Comparison of ENCODE assay signal across 20 mouse cellular contexts in genomic region chr2:115888336-115889077, GRCm38 (mm10).
DNase-seq lines count a peak whose midpoint lies in the region; ATAC-seq and TF ChIP-seq lines count a peak whose summit lies in the region.
"Had no signal": no experiment of that assay in that cellular context is flagged by ENCODE, and none has a peak within 500 bp of the region (broad histone marks: within the 10 kb centered on the region; RNA-seq: fewer than 3 reads in every experiment).

No protein-coding gene starts in this region.

- no peaks in the 10 kb centered on the region for H3K27me3 ChIP-seq in kidney, postnatal 0 days (ENCODE audit: insufficient read depth, low read length)
- H3K27me3 ChIP-seq in liver, postnatal 0 days (ENCODE audit: insufficient read depth, low read length), result no peaks in the 10 kb centered on the region
- no peaks in the 10 kb centered on the region for H3K27me3 ChIP-seq in liver, embryonic 11.5 days (replicated peaks; ENCODE audit: control insufficient read depth, insufficient read depth, low read length)
- H3K27me3 ChIP-seq in MEL (ENCODE audit: control insufficient read depth in 1 of 2, insufficient read depth in 2 of 2, low read length in 2 of 2), result no peaks in the 10 kb centered on the region
- H3K27me3 ChIP-seq in hindbrain, embryonic 14.5 days (ENCODE audit: control insufficient read depth, insufficient read depth, low read length), result no peaks in the 10 kb centered on the region
- H3K27me3 ChIP-seq: embryonic facial prominence, embryonic 12.5 days; forebrain, embryonic 15.5 days; heart, embryonic 12.5 days had no signal

- H3K27ac ChIP-seq in kidney, postnatal 0 days, result no peak overlapping the region
- H3K27ac ChIP-seq in liver, postnatal 0 days (ENCODE audit: low read depth), result peak overlapping the region; percentile 50
- no peak overlapping the region for H3K27ac ChIP-seq in liver, embryonic 11.5 days (ENCODE audit: low read depth, low read length)
- H3K27ac ChIP-seq in MEL (ENCODE audit: control insufficient read depth, low read depth, low read length), result no peak overlapping the region
- H3K27ac ChIP-seq in hindbrain, embryonic 14.5 days, result no peak overlapping the region; the same call in 1 of the 2 replicates
- H3K27ac ChIP-seq: embryonic facial prominence, embryonic 12.5 days had no signal

- no peak overlapping the region for H3K9ac ChIP-seq in kidney, postnatal 0 days (ENCODE audit: low read depth, low read length)
- H3K9ac ChIP-seq in liver, postnatal 0 days (replicated peaks), result no peak overlapping the region
- H3K9ac ChIP-seq in liver, embryonic 11.5 days (ENCODE audit: low read depth, low read length), result no peak overlapping the region
- H3K9ac ChIP-seq in MEL (ENCODE audit: control insufficient read depth, low read depth, low read length, poor library complexity, severe bottlenecking), result no peak overlapping the region
- no peak overlapping the region for H3K9ac ChIP-seq in hindbrain, embryonic 14.5 days
- H3K9ac ChIP-seq: embryonic facial prominence, embryonic 12.5 days; forebrain, embryonic 15.5 days; heart, embryonic 12.5 days had no signal

- H3K4me1 ChIP-seq in kidney, postnatal 0 days (replicated peaks; ENCODE audit: insufficient read depth, low read length), result peaks cover 2% of the 10 kb centered on the region; the same call in 1 of the 2 replicates
- H3K4me1 ChIP-seq in liver, postnatal 0 days (ENCODE audit: insufficient read depth), result peaks cover 19% of the 10 kb centered on the region; the same call in 1 of the 2 replicates
- H3K4me1 ChIP-seq in liver, embryonic 11.5 days (replicated peaks; ENCODE audit: control insufficient read depth, insufficient read depth, low read length), result peaks cover 3% of the 10 kb centered on the region; the same call in 1 of the 2 replicates
- no peaks in the 10 kb centered on the region; a peak in 1 of 4 replicates for H3K4me1 ChIP-seq in MEL (ENCODE audit: control insufficient read depth in 1 of 2, insufficient read depth in 2 of 2, low read length in 2 of 2)
- peaks cover 19% of the 10 kb centered on the region; the same call in 1 of the 2 replicates for H3K4me1 ChIP-seq in hindbrain, embryonic 14.5 days (replicated peaks; ENCODE audit: control insufficient read depth, insufficient read depth, low read length)

- no peak for TF ChIP-seq RAD21 in MEL (IDR thresholded peaks at IDR 0.05; ENCODE audit: low read depth, low read length)

- no peak for TF ChIP-seq CTCF in kidney, postnatal 0 days (IDR thresholded peaks at IDR 0.05; ENCODE audit: low read depth)
- TF ChIP-seq CTCF in liver, postnatal 0 days (IDR thresholded peaks at IDR 0.05; ENCODE audit: low read depth), result no peak
- TF ChIP-seq CTCF in MEL (IDR thresholded peaks at IDR 0.05 in 2 of 3, conservative IDR thresholded peaks at IDR 0.05 in 1 of 3; ENCODE audit: control insufficient read depth in 1 of 3, insufficient read depth in 1 of 3, low read depth in 2 of 3, low read length in 3 of 3, poor library complexity in 1 of 3, severe bottlenecking in 1 of 3), result no peak

- no peaks in the 10 kb centered on the region for H3K79me2 ChIP-seq in MEL (ENCODE audit: control insufficient read depth, insufficient read depth, low read length, poor library complexity)

- H3K9me3 ChIP-seq in kidney, postnatal 0 days (replicated peaks; ENCODE audit: low read length), result no peaks in the 10 kb centered on the region
- no peaks in the 10 kb centered on the region for H3K9me3 ChIP-seq in liver, postnatal 0 days (ENCODE audit: low read length)
- no peaks in the 10 kb centered on the region for H3K9me3 ChIP-seq in liver, embryonic 11.5 days (ENCODE audit: control insufficient read depth, low read length)
- no peaks in the 10 kb centered on the region for H3K9me3 ChIP-seq in MEL (replicated peaks; ENCODE audit: insufficient read depth, low read length)
- H3K9me3 ChIP-seq in hindbrain, embryonic 14.5 days (ENCODE audit: control insufficient read depth, low read length), result no peaks in the 10 kb centered on the region
- H3K9me3 ChIP-seq: embryonic facial prominence, embryonic 12.5 days; forebrain, embryonic 15.5 days; heart, embryonic 12.5 days had no signal

- H3K4me2 ChIP-seq in kidney, postnatal 0 days (ENCODE audit: low read length), result no peak overlapping the region
- H3K4me2 ChIP-seq in liver, postnatal 0 days (ENCODE audit: low read depth, low read length), result no peak overlapping the region
- no peak overlapping the region for H3K4me2 ChIP-seq in liver, embryonic 11.5 days
- no peak overlapping the region for H3K4me2 ChIP-seq in hindbrain, embryonic 14.5 days (replicated peaks)
- H3K4me2 ChIP-seq: embryonic facial prominence, embryonic 12.5 days; forebrain, embryonic 15.5 days; heart, embryonic 12.5 days had no signal

- no peaks in the 10 kb centered on the region for H3K36me3 ChIP-seq in kidney, postnatal 0 days (ENCODE audit: insufficient read depth, low read length)
- no peaks in the 10 kb centered on the region for H3K36me3 ChIP-seq in liver, postnatal 0 days (replicated peaks; ENCODE audit: insufficient read depth, low read length)
- no peaks in the 10 kb centered on the region for H3K36me3 ChIP-seq in liver, embryonic 11.5 days (ENCODE audit: control insufficient read depth, insufficient read depth, low read length)
- H3K36me3 ChIP-seq in MEL (ENCODE audit: control insufficient read depth in 1 of 2, insufficient read depth in 2 of 2, low read length in 2 of 2), result no peaks in the 10 kb centered on the region
- no peaks in the 10 kb centered on the region for H3K36me3 ChIP-seq in hindbrain, embryonic 14.5 days (replicated peaks; ENCODE audit: control insufficient read depth, insufficient read depth)
- H3K36me3 ChIP-seq: embryonic facial prominence, embryonic 12.5 days; forebrain, embryonic 15.5 days; G1E had no signal

- no peak for TF ChIP-seq POLR2A in MEL (IDR thresholded peaks at IDR 0.05; ENCODE audit: control insufficient read depth in 1 of 2, insufficient read depth in 1 of 2, low read depth in 1 of 2, low read length in 2 of 2, poor library complexity in 1 of 2)

- WGBS in kidney, postnatal 0 days, result 45% methylated on average over 5 of the region's 5 CpGs
- 50% methylated on average over 5 of the region's 5 CpGs for WGBS in liver, postnatal 0 days (ENCODE audit: insufficient replicate concordance)
- 59% methylated on average over 5 of the region's 5 CpGs for WGBS in liver, embryonic 11.5 days
- 75% methylated on average over 5 of the region's 5 CpGs for WGBS in hindbrain, embryonic 14.5 days

- ATAC-seq in kidney, postnatal 0 days (replicated peaks; ENCODE audit: low FRiP score, low read depth), result no peak
- peak; percentile 56 for ATAC-seq in liver, postnatal 0 days
- no peak for ATAC-seq in liver, embryonic 11.5 days (replicated peaks; ENCODE audit: low FRiP score)
- ATAC-seq in hindbrain, embryonic 14.5 days (ENCODE audit: low FRiP score), result no peak
- ATAC-seq: CD4-positive, CD25-positive, alpha-beta regulatory T cell, adult 4 months; forebrain, embryonic 15.5 days had no signal

- DNase-seq in kidney, postnatal 0 days (ENCODE audit: low spot score), result peak; percentile 49
- DNase-seq in kidney, adult 11 months, result no peak
- no peak for DNase-seq in liver, postnatal 0 days
- no peak for DNase-seq in liver, embryonic 11.5 days (ENCODE audit: low spot score)
- DNase-seq in 416B (ENCODE audit: low read depth), result peak; percentile 54
- peak; percentile 23 for DNase-seq in MEL (ENCODE audit: low read depth, low spot score)
- DNase-seq in spleen, adult 18-20 months, result no peak
- no peak for DNase-seq in hindbrain, embryonic 14.5 days (ENCODE audit: low spot score)
- DNase-seq: adrenal gland, postnatal 14 days; B cell, adult 2 months; cerebellum, adult 11-12 months; cerebellum, adult 9-10 months; cerebellum, postnatal 25 days; gastrocnemius, postnatal 14 days; heart, postnatal 36 days had no signal

- H3K4me3 ChIP-seq in kidney, postnatal 0 days (replicated peaks; ENCODE audit: low read depth, low read length), result no peak overlapping the region
- H3K4me3 ChIP-seq in liver, postnatal 0 days (ENCODE audit: low read depth, low read length), result no peak overlapping the region
- H3K4me3 ChIP-seq in liver, embryonic 11.5 days (ENCODE audit: low read depth, low read length), result no peak overlapping the region
- no peak overlapping the region for H3K4me3 ChIP-seq in MEL (ENCODE audit: control insufficient read depth in 1 of 2, insufficient read depth in 1 of 2, low read depth in 2 of 2, low read length in 2 of 2)
- no peak overlapping the region for H3K4me3 ChIP-seq in hindbrain, embryonic 14.5 days (replicated peaks; ENCODE audit: low read length)
- H3K4me3 ChIP-seq: embryonic facial prominence, embryonic 12.5 days; forebrain, embryonic 15.5 days; heart, embryonic 12.5 days had no signal

- TF ChIP-seq EP300 in liver, postnatal 0 days (IDR thresholded peaks at IDR 0.05; ENCODE audit: low read depth), result no peak
- no peak for TF ChIP-seq EP300 in MEL (IDR thresholded peaks at IDR 0.05; ENCODE audit: low read depth in 1 of 2, low read length in 2 of 2)

TF ChIP-seq in MEL, 35 proteins besides CTCF, POLR2A, EP300 and RAD21:
- TF ChIP-seq GATA1 (IDR thresholded peaks at IDR 0.05; ENCODE audit: low read depth, low read length), result peak; percentile 63
- TF ChIP-seq TBP (IDR thresholded peaks at IDR 0.05; ENCODE audit: low read depth, low read length), result no peak
- no peak for TF ChIP-seq NELFE (IDR thresholded peaks at IDR 0.05; ENCODE audit: low read depth, low read length)
TF ChIP-seq in MEL: peak in this region for 1.

Comparison
In these comparisons a context has a peak if more than half of its experiments do, and no peak if none do; other contexts are left out.
1. DNase-seq: peak in kidney, postnatal 0 days (single experiment), 416B (single experiment) and MEL (single experiment); none in kidney, adult 11 months (single experiment), liver, postnatal 0 days (single experiment), liver, embryonic 11.5 days (single experiment), spleen, adult 18-20 months (0 of 2) and hindbrain, embryonic 14.5 days (single experiment).